Mouse (Mus musculus) hindbrain, embryonic 15.5 days (tissue): ENCODE results near the gene Slc25a31. TPM values are rescaled to one million over a fixed set of nuclear protein-coding genes. Genes with fewer than 3 reads are reported as not detected.

Experiments used
- ATAC-seq: fragments of 200-750 bp; cut with Nextera tagmentation; 2 replicates; pipeline ENCODE4 v1.8.0; 2017; ENCODE audit warnings: low read depth, moderate number of reproducible peaks, moderate TSS enrichment; ENCODE audit not compliant: low FRiP score
- H3K27ac ChIP-seq: fragments of 300-500 bp; sonication (generic); replicated peaks from 2 replicates; pipeline ENCODE4 v1.5.1; 2015; ENCODE audit warnings: mild to moderate bottlenecking, inconsistent platforms
- H3K27me3 ChIP-seq: fragments of 300-500 bp; sonication (generic); 2 replicates; pipeline ENCODE4 v1.6.1; 2015; ENCODE audit warnings: control low read depth, inconsistent platforms
- H3K36me3 ChIP-seq: fragments of 300-500 bp; sonication (generic); 2 replicates; pipeline ENCODE4 v1.6.1; 2015; ENCODE audit warnings: control low read depth, inconsistent platforms
- H3K4me1 ChIP-seq: fragments of 300-500 bp; sonication (generic); replicated peaks from 2 replicates; pipeline ENCODE4 v1.6.1; 2015; ENCODE audit warnings: control low read depth, inconsistent platforms
- H3K4me2 ChIP-seq: fragments of 300-500 bp; sonication (generic); 2 replicates; pipeline ENCODE4 v1.6.1; 2015; ENCODE audit warnings: moderate library complexity, mild to moderate bottlenecking, inconsistent platforms
- H3K4me3 ChIP-seq: fragments of 300-500 bp; sonication (generic); 2 replicates; pipeline ENCODE4 v1.5.1; 2015; ENCODE audit warnings: mild to moderate bottlenecking, inconsistent platforms
- H3K9ac ChIP-seq: fragments of 300-500 bp; sonication (generic); 2 replicates; pipeline ENCODE4 v1.6.1; 2015; ENCODE audit warnings: inconsistent platforms
- H3K9me3 ChIP-seq: fragments of 300-500 bp; sonication (generic); 2 replicates; pipeline ENCODE4 v1.6.1; 2016; ENCODE audit warnings: control low read depth, inconsistent platforms
- WGBS: fragments of 180-500 bp; shearing (Covaris S2); methylation state at CpG from one replicate; pipeline ENCODE4 v1.1.7; 2015; 5-methylcytosine and 5-hydroxymethylcytosine counted together
- polyA plus RNA-seq: library from polyadenylated mRNA; unstranded; fragments of >200 nt; fragmentation: Nextera tagmentation; extraction: Ambion mirVana; gene quantifications from 2 replicates; pipeline ENCODE4 v1.2.1, GENCODE M21; 2015

Gene Slc25a31
- 0.55 and 0.58 TPM in 2 replicates for polyA plus RNA-seq

DNA sequence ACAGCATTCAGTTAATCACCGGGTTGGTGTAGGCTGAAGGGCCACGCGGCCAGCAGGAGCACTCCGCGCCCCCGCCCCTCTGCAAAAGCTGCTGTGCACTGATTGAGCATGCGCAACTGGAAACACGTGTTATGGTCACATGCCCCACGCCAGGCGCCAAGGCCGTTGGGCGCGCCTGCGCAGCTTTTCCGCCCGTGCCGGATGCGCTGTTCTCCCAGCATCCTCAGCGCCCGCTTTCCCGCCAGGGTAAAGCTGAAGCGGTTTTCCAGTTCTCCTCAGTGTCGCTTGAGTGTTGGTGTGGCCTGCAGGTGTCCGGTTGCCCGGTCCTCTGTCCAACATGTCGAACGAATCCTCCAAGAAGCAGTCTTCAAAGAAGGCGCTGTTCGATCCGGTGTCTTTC lies at the start of gene Slc25a31:
TSS of gene Slc25a31 (plus strand) at position 201 of the 400 bp plus-strand sequence.
- 89% methylated on average over 30 of the region's 30 CpGs for WGBS
- Histone ChIP-seq H3K4me1 (no peaks in the 10 kb centered on the region), H3K4me2 (no peak within 1 kb of the TSS), H3K36me3 (no peaks in the 10 kb centered on the region), H3K9ac (no peak within 1 kb of the TSS), H3K9me3 (no peaks in the 10 kb centered on the region), H3K4me3 (no peak within 1 kb of the TSS), H3K27ac (no peak within 1 kb of the TSS), H3K27me3 (no peaks in the 10 kb centered on the region)
- ATAC-seq: no peak

DNA sequence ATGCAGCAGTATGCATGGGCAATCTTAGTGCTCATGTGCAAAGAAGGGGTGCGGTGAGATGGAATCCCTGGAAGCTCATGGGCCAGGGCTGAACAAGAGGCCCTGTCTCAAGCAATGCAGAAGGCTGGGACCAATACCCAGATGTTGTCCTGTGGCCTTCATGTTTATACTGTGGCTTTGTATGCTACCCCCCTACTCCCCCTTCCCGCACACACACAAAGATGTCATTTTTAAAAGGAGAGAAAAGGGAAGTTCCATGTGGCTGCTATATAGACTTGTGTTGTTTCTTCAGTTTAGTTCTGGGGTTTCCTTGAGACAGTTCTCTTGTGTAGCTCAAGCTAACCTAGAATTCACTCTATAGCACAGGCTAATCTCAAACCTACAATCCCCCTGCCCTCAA lies 48.4 kb upstream of the Slc25a31 start:
- ATAC-seq: no peak
- H3K4me1 ChIP-seq: no peaks in the 10 kb centered on the region
- H3K9ac ChIP-seq: no peak overlapping the region
- WGBS: 94% methylated on average over 2 of the region's 2 CpGs
- H3K4me3 ChIP-seq: no peak overlapping the region
- no peaks in the 10 kb centered on the region for H3K27me3 ChIP-seq
- no peak overlapping the region for H3K27ac ChIP-seq
- peaks cover 16% of the 10 kb centered on the region for H3K36me3 ChIP-seq
- no peak overlapping the region for H3K4me2 ChIP-seq
- H3K9me3 ChIP-seq: no peaks in the 10 kb centered on the region

DNA sequence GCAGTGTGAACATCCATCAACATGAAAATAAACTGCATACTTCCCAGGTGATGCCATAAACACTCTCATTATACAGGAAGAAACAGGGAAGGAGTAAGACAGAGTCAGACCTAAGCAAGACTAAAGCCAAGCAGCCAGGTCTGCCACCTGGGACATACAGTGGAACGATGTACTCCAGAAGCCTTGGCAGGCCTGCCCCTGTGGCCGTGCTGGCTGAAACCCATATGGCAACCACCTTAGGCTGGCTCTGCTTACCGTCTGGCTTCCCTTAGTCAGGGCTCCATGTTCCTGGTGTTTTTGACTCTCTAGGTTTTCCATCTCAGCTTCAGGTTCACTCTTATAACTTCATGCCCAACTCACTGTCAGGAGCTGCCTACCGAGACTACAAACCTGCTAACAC lies 42.5 kb upstream of the Slc25a31 start:
- H3K9me3 ChIP-seq: no peaks in the 10 kb centered on the region
- no peaks in the 10 kb centered on the region for H3K27me3 ChIP-seq
- no peak overlapping the region for H3K4me2 ChIP-seq
- no peaks in the 10 kb centered on the region for H3K4me1 ChIP-seq
- no peak overlapping the region for H3K9ac ChIP-seq
- WGBS: 89% methylated on average over 4 of the region's 4 CpGs
- ATAC-seq: no peak
- no peak overlapping the region for H3K4me3 ChIP-seq
- H3K27ac ChIP-seq: no peak overlapping the region
- peaks cover 12% of the 10 kb centered on the region for H3K36me3 ChIP-seq

DNA sequence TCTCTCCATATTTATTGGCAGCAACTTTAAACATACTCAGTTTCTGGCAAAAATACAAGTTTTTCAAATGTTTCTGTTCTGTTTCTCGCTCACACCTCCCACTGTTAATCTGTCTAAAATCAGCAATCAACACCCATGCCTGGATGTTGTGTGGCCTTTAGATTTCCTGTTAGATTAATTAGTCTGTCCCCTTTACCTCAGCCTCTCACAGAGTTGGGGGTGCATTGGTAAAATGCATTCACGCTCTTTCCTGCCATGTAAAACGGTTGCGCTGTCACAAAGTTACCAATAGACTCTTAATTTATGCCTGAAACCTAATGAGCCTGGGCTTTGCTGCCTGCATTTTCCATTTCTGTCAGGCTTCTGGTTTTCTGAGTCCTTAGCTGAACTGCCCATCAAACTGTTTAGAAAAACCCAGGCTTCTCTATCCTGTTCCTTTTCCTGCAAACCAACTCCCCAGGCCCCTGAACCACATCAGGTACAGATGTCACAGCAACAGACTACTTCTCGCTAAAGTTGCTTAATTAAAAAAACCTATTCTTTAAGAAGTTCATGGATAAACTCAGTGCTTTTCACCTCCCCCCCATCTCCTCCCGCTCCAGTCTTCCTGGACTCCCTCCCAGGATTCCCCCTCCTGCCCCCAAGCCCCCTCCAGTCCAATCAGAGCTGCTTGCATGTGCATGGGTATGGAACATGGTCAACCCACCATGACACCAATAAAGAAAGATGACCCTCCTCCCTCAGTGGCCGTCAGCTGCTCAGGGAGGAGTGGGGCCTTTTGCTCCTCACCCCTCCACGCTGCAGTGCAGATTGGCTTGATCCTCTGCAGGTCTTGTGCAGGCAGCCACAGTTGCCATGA lies 41.6 kb upstream of the Slc25a31 start:
- no peaks in the 10 kb centered on the region for H3K9me3 ChIP-seq
- no peak overlapping the region for H3K9ac ChIP-seq
- H3K27me3 ChIP-seq: no peaks in the 10 kb centered on the region
- no peak overlapping the region for H3K27ac ChIP-seq
- ATAC-seq: no peak
- peaks cover 12% of the 10 kb centered on the region for H3K36me3 ChIP-seq
- WGBS: 71% methylated on average over 8 of the region's 8 CpGs
- H3K4me2 ChIP-seq: no peak overlapping the region
- no peaks in the 10 kb centered on the region for H3K4me1 ChIP-seq
- no peak overlapping the region for H3K4me3 ChIP-seq

DNA sequence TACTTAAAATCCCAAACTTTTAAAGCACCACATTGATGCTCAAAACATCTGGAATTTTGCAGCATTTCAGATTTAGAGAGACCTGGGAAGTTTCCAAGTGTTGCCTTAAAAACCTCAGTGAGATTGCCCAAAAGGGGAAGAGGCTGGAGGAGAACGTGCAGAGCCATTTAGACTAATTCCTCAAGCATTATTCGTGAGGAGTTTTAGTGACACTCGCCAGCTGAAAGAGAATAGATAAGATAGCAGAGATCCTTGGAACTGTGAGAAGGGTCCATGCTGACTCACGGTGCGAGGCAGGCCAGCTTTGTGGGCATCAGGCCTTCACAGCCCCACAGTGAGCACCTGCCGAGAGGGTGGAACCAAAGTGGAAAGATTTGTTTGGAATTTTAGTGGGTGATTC lies 39.8 kb upstream of the Slc25a31 start:
- WGBS: 81% methylated on average over 6 of the region's 6 CpGs
- no peak for ATAC-seq
- Histone ChIP-seq H3K36me3 (peaks cover 14% of the 10 kb centered on the region; the same call in 1 of the 2 replicates), H3K4me2 (no peak overlapping the region), H3K9ac (no peak overlapping the region), H3K27me3 (no peaks in the 10 kb centered on the region), H3K27ac (no peak overlapping the region), H3K4me1 (no peaks in the 10 kb centered on the region), H3K4me3 (no peak overlapping the region), H3K9me3 (no peaks in the 10 kb centered on the region)

DNA sequence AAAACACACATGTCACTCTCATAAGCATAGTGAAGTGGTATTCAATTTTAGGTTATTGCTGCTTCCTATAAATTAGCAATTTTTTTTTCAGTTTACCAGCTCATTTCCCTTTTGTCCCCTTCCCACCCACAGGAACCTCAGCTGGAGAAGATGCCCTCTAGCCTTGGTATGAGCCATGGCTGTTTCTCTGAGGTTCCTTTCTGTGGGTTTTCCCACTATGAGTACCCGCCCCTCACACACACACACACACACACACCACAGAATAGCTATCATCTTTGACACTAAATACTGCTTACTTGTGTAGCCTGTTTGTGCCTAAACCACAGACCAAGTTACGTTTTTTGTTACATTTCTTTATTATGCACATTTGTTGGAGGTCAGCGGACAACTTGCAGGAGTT lies 39.3 kb upstream of the Slc25a31 start:
- Histone ChIP-seq H3K4me3 (no peak overlapping the region), H3K4me1 (no peaks in the 10 kb centered on the region), H3K9ac (no peak overlapping the region), H3K4me2 (no peak overlapping the region), H3K9me3 (no peaks in the 10 kb centered on the region), H3K36me3 (peaks cover 14% of the 10 kb centered on the region; the same call in 1 of the 2 replicates), H3K27me3 (no peaks in the 10 kb centered on the region), H3K27ac (no peak overlapping the region)
- WGBS: 92% methylated on average over 3 of the region's 3 CpGs
- no peak for ATAC-seq

DNA sequence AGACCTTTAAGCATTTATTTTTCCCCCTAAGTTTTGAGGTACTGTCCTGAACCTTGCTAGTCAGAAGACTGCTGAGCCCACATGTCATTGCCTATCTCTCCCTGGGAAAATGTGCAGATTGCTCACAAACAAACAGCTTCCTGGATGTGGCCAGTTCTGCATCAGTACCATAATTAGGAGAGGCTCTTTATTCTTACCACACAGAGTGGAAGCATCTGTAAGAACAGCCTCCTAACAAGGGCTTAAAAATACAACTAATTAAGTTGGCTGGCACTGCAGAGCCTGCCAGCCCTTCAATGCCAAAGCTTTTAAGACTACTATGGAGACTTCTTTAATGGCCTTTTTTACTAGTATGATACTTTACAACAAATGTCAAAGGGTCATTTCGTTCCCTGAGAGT lies 35.1 kb upstream of the Slc25a31 start:
- no peak for ATAC-seq
- no peak overlapping the region for H3K4me3 ChIP-seq
- 55% methylated on average over 1 of the region's 1 CpGs for WGBS

DNA sequence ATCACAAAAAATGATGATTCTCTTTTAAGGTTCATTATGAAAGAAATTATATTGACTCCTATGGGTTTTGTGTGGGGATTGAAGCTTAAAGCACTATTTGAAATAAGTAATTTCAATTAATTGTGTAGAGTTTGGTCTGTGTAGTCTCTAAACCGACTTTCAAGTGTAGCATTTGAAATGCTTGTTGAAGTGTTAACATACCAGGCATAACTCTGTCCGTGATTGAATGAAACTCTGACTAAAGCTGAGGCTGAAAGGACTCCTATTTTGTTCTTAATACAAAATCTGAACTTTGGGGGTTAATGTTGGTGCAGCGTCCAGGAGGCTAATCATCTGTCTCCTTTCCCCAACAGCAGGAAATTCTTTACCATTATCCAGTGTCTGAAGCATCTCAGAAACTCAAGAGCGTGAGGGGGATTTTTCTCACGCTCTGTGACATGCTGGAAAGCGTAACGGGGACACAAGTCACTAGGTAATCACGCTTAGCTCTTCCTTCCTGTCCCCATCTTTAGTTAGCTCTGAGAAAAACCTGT lies 33.7 kb upstream of the Slc25a31 start:
- Histone ChIP-seq H3K36me3 (0 out of 2 replicates have a peak, but pooled peaks cover 5% of the 10 kb centered on the region), H3K9ac (no peak overlapping the region), H3K9me3 (no peaks in the 10 kb centered on the region), H3K27me3 (no peaks in the 10 kb centered on the region), H3K4me2 (no peak overlapping the region), H3K4me3 (no peak overlapping the region), H3K27ac (no peak overlapping the region), H3K4me1 (no peaks in the 10 kb centered on the region)
- WGBS: 34% methylated on average over 8 of the region's 8 CpGs
- ATAC-seq: no peak

More for the DNA sequence above, 35.1 kb upstream of the Slc25a31 start:
- Histone ChIP-seq H3K36me3 (0 out of 2 replicates have a peak, but pooled peaks cover 5% of the 10 kb centered on the region), H3K4me1 (no peaks in the 10 kb centered on the region), H3K27ac (no peak overlapping the region), H3K4me2 (no peak overlapping the region), H3K9ac (no peak overlapping the region), H3K9me3 (no peaks in the 10 kb centered on the region), H3K27me3 (no peaks in the 10 kb centered on the region)

DNA sequence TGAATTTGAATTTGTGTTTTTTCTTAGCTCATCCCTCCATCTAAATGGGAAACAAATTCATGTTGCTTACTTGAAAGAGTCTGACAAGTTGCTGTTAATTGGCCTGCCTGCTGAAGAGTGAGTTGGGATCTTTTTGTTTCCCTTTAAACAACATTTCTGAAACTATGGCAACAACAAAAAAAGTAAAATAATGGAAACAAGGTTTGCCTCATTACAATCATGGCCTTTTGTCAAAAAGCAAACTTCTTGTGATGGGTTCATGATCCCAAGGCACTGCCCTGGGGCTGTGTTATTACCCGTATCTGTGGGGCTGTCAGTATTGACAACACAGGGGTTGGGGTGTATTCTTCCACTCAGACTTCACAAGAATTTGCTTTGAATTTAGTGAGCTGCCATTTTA lies 29.8 kb upstream of the Slc25a31 start:
- Histone ChIP-seq H3K4me2 (no peak overlapping the region), H3K9ac (no peak overlapping the region), H3K36me3 (no peaks in the 10 kb centered on the region), H3K27ac (no peak overlapping the region), H3K4me1 (0 out of 2 replicates have a peak, but pooled peaks cover 2% of the 10 kb centered on the region), H3K4me3 (no peak overlapping the region), H3K9me3 (no peaks in the 10 kb centered on the region), H3K27me3 (no peaks in the 10 kb centered on the region)
- WGBS: 44% methylated on average over 1 of the region's 1 CpGs
- ATAC-seq: no peak

DNA sequence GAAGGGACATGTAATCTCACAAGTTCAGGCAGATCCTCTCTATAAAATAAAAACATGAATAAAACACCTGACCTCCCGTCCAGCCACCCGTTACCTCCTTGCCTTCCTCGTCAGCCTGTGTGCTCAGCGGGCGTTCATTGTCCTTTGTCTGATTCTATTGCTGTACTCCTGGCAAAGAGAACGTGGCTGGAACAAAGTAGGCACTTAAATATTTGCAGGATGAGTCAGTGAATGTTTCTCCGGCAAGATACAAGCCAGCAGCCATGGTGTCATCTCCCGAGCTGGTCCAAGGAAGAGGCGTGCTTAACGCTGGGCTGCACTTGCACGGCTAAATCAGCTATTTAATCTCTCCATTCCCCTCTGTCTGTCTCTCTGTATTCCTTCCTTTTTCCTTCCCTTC lies 26.3 kb upstream of the Slc25a31 start:
- no peak overlapping the region for H3K27ac ChIP-seq
- WGBS: 38% methylated on average over 11 of the region's 11 CpGs
- no peaks in the 10 kb centered on the region for H3K27me3 ChIP-seq
- no peaks in the 10 kb centered on the region for H3K36me3 ChIP-seq
- no peak overlapping the region for H3K9ac ChIP-seq
- no peak overlapping the region for H3K4me2 ChIP-seq
- H3K9me3 ChIP-seq: no peaks in the 10 kb centered on the region
- ATAC-seq: no peak
- H3K4me3 ChIP-seq: no peak overlapping the region
- H3K4me1 ChIP-seq: peaks cover 10% of the 10 kb centered on the region

DNA sequence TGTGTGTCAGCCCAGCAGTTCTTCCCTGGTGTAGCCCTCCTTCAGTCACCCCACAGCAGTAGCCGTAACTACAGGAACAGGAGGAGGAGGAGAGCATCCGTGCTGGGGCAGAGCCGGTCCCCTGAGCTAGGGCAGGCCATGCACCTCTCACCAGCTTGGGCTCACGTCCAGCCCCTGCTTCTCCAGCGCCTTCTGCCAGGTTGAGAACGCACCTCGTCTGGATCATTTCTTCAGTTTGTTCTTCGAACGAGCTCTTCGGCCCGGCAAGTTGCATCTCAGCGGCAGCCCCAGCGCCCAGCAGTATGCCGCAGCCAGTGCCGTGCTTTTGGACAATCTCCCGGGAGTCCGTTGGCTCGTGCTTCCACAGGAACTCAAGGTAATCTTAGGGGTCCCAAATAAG lies 25.5 kb upstream of the Slc25a31 start:
- 80% methylated on average over 18 of the region's 18 CpGs for WGBS
- no peaks in the 10 kb centered on the region for H3K36me3 ChIP-seq
- H3K27me3 ChIP-seq: no peaks in the 10 kb centered on the region
- peaks cover 10% of the 10 kb centered on the region for H3K4me1 ChIP-seq
- H3K4me2 ChIP-seq: no peak overlapping the region
- no peak for ATAC-seq
- no peaks in the 10 kb centered on the region for H3K9me3 ChIP-seq
- H3K27ac ChIP-seq: no peak overlapping the region
- no peak overlapping the region for H3K9ac ChIP-seq
- H3K4me3 ChIP-seq: no peak overlapping the region

DNA sequence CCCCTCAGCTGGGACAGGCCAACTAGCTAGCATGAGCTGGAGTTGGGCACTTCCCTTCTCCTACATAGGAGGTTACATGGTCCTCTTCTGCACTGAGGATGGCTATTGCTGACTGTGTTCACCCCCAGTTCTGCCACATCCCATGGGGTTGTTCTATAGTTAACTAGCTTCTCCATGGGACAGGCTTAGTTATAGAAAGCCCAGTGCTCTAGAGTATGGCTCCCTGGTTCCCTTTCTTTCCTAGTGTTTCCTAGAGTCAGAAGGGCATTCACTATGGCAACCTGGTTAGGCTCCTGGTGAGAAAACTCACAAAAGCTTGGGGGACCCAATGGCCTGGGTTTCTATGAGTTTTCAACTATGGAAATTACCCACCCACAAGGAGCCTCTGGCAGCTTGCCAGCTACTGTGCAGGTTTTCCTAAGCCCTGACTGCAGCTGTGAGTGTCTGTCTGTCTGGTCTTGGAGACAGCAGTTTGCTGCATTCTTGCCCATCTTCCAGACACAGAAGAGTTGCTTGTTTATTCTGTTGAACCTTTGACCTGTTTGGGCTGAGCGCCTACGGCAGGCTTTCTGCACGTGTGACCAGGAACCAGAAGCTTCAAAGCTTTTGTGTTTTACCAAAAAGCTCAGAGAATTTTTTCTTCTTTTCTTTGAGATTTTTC lies 22.7 kb upstream of the Slc25a31 start:
- Histone ChIP-seq H3K27ac (peak overlapping the region; percentile 4; the same call in 1 of the 2 replicates), H3K4me1 (peaks cover 10% of the 10 kb centered on the region), H3K4me3 (no peak overlapping the region), H3K27me3 (no peaks in the 10 kb centered on the region), H3K9ac (no peak overlapping the region), H3K36me3 (no peaks in the 10 kb centered on the region), H3K4me2 (no peak overlapping the region), H3K9me3 (no peaks in the 10 kb centered on the region)
- peak; percentile 71 for ATAC-seq
- WGBS: 6% methylated on average over 3 of the region's 3 CpGs
